Mouse (Mus musculus) cerebellum, postnatal 25 days (tissue): ENCODE measurements at regions not wholly inside any gene's neighbourhood (a gene's known extent, or its start where the extent isn't known, plus 50 kb on each side); places are given as distances from the start of the nearest gene placed in this dataset.
A peak's percentile ranks its signal among the peaks of the same experiment; 100 is the strongest.
"Not testable (repeated sequence)": the region's sequence is repeated elsewhere in the genome, so short reads cannot be mapped to it uniquely, and the experiment has no call there.

Experiments
- DNase-seq, 2 experiments: peaks; one replicate each; pipeline ENCODE4 v3.0.0; 2021; ENCODE audit warnings: mixed read lengths in 2 of 2

DNA sequence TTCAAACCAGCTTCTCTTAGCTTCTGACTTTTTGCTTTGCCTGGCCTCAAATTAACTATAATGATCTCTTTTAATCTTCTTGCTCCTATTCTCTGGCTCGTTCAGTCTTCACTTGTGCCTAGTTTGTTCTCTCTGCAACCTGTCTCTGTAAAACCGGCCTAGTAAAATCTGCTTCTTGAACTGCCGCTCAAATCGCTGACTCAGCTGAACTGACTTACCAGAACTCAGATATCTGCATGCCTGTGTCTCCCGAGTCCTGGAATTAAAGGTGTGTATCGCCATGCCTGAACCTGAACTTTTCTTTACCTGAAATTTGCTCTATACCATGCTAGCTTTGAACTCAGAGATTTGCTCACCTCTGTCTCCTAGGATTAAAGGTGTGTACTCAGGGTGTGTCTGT is 212.2 kb downstream of the Glrx3 start:
- no peak for DNase-seq

DNA sequence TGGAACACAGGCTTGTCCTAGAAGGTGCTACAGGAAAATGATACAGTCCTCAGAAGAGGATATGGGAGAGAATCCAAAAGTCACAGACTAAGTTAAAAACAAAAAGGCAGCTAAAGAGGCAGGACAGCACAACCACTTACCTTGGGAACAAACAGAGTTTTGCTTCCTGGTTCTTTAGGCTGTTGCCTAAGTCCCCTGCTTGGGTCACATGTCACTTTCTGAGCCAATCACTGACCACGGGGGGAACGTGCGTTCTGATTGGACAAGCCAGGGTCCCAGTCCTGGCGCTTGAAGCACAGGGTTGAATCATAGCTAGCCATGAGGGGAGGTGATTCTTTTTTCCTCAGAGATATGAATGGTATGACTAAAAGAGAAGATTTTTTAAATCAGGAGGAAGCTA is 216.4 kb downstream of the Glrx3 start:
- no peak for DNase-seq

DNA sequence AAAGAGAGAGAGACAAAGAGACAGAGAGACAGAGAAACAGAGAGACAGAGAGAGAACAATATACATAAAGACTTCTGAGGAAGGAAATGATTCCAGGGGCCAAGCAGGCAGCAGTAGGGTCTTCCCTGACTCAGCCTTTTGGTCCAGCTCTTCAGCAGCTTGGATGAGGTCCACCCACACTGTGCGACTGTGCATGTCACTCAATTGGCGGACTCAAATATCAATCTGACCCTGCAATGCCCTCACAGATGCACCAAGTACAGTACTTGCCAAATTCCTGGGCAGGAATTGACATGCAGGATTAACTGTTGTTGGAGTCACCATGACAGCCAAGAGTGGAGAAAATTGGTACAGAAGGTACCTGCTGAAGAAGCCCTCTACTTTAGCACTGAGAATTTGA is 229.8 kb downstream of the Glrx3 start:
- DNase-seq, result no peak

DNA sequence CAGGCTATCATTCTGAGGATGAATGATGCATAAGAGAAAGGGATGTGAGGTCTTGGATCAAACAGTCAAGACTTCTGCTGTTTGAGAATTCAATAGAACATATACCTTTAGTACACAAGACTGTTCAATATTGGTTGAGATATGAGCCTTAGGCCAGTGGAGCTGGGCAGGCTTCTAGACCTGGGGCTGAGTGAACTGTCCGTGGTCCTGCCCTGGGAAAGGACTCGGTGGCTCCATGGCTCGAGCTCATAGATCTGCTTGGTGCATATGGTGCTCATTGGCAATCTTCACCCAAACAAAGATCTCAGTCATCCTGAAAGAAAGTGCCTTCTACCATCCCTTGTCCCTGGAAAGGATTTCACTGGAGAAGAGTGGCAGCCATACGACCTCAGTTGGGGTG is 233.7 kb downstream of the Glrx3 start:
- no peak for DNase-seq

DNA sequence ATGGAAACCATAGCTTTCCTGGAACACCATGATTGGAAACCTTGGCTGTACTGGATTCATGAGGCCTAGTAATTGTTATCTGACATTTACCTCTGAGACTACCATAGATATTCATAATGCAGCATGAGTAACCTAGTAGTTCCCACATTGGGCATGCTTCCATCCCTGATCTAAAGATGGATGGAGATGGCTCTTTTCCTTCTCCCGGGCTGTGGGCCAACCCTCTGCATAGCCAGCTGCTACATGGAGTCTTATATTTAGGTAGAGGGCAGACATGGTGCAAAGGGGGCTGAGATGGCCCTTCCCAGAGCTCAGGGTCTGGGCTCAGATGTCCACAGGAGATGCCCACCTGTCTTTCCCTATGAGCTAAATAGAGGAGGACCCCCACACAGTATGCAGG is 237.2 kb downstream of the Glrx3 start:
- peak in 1 of 2 experiments; percentile 9 for DNase-seq

DNA sequence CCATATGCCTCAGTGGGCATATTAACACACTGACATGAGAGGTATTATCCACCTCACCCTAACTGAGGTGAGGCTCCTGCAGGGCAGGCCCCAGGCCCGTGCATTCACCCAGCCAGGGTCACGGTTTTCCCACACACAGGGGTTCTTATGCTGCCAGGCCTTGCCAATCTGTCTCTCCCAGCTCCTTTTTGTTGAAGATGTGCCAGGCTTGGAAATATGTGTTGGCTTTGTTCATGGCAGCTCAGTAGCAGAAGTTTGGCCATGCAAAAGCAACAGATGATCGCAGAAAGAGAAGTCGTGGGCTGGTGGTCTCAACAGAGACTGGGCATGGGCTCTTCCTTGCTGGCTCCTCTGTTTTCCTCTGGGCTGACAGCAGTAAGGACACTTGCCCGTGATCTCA is 238.0 kb downstream of the Glrx3 start:
- no peak for DNase-seq

DNA sequence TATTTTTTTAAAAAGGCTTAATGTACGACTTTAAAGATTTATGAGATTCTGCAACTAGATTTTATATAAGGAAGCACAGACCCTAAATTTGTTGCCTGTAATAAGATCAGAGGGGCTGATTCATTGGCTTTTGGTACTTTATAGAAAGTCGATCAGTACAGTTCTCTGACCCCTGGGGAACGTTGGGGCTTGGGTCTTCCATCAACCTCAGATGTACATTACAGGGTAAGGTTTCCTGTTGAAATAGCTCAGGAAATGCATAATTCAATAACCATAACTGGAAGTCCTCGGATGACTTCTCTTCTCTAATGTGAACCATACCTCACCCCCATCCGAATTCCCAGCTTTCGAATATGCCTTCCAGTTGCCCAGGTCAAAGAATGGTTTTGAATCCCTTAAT is 247.4 kb downstream of the Glrx3 start:
- DNase-seq, result no peak

DNA sequence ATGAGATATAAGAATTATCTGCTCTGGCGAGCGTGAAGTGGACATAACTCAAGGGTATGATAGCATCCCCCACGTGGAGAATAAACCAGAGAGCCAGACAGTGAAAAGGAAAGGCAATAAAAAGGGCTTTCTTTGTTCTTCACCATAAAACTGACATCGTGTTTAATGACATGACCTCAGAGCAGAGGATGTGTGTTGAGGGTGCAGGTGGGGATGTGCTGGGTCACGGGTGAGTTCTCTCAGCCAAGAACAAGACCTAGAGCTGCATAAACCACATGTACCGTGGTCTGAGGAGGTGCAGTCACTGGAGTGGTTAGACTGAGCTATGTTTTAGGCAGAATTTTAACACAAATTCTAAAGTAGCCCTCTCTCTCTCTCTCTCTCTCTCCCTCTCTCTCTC is 247.9 kb downstream of the Glrx3 start:
- no peak for DNase-seq

DNA sequence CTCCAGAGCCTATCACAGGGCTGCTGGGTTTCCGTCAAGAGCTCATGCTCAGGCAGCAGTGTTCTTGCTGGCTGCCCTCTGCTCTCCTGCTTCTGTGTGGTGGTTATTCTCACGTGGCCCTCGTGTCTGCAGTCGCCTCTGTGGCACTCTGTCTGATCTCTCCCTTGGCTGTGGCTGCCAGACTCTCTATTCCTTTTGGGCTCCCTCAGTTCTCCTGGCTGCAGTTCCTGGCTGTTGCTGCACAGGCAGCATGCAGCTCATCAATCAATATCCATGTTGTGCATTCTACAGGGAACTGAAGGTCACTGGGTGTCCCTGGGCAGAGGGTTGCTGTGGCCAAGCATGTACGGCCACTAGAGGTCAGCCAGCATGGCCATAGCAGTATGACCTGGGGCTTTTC is 259.4 kb downstream of the Glrx3 start:
- DNase-seq, result no peak

DNA sequence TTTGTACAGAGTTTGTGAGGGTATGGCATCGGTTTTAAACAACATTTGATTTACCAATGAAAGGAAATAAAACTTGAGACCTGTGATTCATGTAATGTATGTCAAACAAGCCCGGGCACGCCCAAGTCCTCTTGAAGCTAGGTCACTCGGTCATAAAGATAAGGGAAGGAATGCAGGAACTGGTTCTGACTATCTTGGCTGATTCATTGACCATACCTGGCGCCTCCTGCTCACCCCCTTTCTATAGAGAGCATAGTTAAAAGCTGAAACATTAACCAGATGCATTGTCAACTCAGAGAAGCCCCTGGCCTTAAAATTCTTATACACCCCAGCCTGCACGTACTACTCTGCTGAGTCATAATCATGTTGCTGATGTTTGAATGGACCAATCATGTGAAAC is 261.1 kb downstream of the Glrx3 start:
- not testable (repeated sequence) for DNase-seq

DNA sequence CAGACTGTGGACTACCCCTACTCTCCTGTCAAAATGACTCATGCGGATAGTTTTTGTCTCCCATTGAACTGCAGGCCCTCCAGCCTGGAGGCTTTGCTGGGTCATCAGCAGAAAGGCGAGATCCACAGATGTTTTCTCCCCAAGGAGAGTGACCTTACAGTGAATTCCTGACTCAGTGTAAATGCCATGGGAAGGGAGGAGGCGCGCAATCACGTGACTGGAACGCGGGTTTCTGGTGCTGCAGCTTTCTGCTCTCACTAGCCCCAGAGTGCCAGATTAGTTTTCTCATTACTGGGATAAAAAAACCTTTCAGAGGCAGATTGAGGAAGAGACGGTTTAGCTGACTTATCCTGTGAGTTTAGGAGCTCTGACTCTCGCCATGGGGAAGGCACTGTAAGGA is 275.4 kb downstream of the Glrx3 start:
- no peak for DNase-seq

DNA sequence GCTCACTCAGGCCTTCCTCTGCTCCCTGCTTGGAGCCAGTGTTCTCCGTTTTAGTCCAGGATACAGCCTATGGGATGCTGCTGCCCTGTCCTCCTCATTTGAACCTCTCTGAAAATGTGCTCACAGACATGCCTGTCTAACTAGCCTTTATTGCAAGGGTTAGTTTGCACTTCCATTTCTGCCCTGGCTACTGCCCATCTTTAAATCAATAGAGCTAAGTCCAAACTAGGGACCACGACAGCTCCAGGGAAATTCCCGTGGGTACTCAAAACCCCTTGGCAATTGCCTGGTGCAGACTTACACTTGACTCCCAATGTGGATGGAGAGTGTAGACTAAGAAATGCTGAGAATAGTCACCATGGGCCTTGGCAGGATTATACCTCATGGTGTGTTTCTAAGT is 276.4 kb downstream of the Glrx3 start:
- no peak for DNase-seq

DNA sequence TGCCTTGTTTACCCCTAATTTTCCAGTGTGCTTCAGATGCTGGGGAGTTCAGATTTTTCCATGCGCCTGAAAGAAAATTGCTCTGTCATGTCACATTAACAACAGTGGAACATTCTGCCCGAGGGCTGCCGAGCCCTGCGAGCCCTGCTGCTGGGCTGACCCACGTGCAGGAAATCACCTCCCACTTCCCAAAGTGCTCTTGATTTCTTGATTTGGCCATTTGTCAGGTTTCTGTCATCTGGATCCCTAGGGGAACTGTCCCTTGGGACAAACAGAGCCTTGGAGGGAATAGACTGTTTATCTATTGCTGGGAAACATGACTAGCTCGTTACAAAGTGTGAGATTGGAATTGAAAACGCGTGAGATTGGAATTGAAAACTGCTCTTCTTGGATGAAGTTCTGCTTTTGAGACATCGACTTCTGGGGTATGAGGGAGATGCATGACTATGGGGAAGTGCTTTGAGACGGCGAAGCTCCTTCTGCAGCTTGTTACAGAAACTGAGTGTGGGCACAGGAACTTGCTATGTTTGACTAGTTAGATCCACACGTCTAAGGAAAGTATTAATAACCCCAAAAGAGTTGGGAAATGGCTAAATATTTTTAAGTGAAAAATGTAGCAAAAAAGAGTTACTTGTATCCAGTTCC is 277.0 kb downstream of the Glrx3 start:
- no peak for DNase-seq

DNA sequence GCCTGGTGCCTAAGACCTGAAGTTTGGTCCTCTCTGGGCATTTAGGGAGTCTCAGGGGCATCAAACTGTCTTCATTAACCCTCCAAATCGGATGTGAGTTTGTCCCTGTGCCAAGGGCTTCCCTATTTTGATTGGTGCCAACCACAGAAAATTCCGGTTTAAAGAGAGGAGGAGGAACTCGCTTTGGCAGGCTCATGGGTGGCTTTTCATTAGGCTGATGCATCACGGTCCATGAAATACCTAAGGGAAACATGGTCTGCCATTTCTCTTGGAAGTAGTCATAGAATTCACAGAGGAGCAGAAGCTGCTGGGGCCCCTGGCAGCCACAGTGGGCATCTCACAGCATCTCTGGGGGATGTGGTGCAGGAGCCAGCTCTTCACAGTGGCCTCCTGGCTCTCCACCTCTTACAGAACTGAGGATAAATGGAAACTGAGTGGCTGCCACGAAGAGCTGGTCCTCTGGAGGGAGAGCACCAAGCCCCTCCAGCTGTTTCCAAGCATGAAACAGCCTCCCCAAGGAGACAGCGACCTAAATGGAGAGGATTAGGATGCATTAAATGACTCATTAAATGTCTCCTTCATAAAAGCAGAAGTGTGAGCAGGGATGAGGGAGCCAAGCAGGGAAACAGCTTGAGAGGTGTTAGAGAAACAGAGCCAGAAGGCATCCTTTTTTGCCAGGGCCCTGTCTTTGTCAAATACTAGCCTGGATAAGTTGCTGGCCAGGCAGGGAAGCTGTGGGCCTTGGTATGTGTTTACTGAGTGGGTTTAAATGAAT is 277.9 kb downstream of the Glrx3 start:
- DNase-seq, result no peak

DNA sequence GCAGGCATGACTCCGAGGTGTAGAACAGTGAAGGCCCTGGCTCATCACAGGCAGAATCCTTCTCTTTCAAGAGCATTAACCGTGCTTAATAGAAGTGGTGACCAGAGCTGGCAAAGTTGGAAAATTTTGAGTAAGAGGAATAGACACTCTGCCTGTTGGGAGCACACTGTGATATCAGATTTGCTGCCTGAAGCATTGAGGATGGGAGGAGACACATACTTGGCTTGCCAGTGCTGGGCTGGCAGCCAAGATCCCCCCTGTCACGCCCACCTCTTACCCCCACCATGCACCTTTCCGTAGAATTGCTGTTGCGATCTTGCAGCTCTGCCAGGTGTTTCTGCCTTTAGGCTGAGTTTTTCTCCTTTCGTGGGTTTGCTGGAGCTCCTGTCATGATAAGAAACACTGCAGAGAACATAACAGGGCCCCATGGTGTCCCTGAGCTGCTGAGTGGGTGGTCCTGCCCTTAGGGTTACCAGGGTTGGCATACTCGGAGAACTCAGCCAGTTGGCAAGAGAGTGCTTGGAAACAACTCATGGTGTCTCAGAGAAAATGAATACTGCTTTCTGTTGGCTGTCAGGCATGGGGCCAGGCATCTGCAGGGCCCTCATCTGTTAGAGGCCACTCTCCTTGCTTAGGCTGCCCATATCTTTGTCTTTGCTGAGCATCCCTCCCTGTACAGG is 286.1 kb downstream of the Glrx3 start:
- DNase-seq, result peak in 1 of 2 experiments; percentile 20

DNA sequence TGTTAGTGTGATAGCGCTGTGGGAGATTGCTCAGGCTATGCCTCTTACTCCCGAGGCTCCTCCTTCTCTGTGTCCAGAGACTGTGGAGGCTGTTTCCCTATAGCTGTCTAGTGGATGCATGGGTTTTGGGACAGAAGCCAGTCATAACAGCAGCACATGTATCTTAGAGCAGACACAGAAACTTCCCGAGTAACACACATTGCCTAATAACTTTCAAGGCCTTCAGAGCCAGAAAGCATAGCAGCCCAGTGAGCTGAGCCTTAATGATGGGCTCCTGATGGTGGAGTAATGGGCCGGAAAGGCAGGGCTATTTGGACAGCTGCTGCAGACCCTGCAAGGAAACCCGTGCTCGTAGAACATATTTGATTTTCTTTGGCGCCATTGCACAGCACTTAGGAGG is 288.6 kb downstream of the Glrx3 start:
- DNase-seq, result no peak

DNA sequence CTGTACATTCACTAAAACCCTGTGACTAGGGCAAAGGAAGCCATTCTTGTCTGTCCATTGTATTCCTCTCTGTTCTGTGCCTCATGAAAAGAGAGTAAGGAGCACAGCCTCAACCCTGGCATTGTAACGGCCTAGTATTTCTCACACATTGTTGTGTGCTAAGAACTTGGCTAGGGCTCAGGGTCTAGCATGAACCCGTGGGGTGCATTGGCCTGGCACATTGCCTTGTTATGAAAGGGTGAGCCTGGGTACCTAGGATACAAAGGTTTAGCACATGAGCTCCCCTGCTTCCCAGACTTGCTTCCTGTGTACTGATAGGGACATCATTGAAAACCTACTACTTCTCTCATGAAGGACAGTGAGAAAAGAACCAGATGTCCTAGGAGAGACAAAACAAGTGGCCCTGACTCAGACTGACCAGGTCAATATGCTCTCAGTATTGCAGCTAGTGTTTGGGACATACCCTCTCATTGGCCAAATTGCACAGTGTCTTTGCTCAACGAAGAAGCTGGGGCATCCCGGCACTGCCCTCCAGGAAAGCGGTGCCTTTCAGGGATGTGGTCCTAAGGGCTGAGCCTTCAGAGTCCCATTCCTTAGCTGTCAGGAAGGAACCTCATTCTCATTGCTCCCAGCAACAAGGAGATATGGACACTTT is 298.6 kb downstream of the Glrx3 start:
- DNase-seq, result peak in 1 of 2 experiments; percentile 13

DNA sequence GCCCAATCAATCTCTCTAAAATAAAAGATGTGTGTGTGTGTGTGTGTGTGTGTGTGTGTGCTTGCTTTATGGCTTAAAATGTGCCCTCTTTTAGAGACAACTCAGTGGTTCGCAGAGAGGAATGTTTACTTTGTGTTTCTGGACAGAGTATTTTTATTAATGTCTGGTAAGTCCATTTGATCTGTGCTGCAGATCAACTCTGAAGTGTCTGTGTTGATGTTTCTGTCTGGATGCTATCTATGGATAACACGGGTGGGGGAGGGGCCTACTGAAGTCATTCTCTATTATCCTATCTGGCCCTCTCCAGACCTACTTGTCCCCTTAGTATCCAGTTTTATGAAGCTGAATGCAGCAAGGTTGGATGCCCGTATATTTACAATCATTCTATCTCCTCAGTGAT is 304.3 kb downstream of the Glrx3 start:
- no peak for DNase-seq

DNA sequence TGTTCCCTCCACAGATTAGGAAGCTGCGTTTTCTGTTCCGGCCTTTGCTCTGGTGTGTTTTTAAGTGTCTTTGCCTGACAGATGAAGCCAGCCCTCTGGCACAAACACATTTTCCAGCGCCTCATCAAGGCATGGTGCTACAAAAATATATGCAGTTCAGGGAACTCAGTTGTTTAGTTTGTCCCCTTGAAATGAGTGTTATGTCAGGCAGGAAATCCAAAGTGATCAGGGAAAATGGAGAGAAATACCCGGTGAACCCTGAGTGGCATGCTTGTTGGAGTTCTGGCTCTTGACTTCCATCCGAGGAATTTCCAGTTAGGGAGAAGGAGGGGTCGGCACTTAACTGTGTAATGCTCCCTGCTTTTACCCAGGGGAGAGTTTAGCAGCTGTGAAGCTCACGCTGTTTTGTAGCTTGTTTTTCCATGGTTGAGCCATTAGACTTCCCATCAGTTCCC is 304.9 kb downstream of the Glrx3 start:
- no peak for DNase-seq

DNA sequence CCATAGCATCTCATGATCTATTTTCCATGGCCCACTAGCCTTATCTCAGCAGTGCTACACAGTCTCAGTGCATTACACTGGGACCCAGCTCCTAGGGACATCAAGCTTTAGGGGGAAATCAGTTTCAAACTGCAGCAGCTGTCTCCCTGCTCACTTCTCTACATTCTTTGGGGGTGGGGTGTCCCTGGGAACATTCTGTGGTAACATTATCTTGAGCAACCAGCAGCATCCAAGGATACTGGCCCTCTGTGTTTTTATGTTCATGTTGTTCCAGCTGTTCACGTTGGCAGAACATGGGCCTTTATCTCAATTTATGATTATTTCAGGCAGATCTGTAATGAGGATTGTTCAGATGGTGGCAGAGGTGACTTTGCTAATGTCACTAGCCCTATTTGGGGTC is 308.2 kb downstream of the Glrx3 start:
- DNase-seq, result no peak

DNA sequence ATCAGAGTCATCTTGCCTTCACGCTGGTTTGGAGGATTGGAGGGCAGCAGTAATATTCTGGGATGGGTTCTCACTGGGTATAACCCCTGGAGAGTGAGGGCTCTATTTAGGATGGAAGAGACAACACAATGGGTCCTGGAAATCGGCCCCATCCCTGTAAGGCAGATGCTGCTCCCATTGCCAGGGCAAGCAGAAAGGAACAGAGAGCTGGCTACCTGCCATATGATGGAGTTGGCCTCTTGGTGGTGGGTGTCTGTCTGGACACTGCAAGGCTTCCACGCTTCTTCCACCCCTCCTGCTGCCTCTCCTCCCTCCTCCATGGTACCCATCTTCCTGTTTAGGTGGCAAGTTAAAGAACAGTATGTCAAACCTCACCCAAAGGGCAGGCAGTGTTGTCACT is 308.6 kb downstream of the Glrx3 start:
- no peak for DNase-seq

DNA sequence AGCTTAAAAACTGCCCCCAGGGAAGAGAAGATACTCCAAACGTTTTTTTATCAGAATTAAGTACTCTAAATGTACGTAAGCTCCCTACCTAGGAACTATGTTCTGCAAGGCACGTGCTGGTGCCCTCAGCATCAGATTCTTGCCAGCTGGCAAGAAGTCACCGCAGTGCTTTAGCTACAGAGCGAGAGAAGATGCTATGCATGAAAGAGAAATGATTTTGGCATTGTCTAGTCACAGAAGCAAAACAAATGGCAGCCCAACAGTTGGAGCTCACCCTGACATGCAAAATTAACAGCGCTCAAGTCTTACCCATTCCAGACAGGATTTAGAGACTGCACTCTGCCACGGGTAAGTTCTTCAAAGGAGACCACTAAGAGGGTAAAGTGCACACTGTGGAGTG is 311.5 kb downstream of the Glrx3 start:
- peak; percentile 10 to 26 for DNase-seq

DNA sequence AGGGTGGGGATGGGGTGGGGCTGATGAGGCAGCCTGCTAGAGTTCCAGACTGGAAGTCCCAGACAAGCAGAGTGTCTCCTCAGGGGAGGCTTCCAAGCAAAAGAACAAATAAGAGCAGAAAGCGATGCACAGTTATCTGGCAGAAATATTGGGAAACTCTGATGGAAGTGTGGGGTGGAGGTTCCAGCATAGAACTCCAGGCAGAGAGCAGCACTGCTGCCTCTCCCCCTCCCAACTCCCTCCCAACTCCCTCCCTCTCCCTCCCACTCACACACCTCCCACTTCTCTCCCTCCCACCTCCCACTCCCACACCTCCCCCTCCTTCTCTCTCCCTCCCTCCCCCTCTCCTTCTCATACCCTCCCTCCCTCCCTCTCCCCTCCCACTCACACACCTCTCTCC is 313.3 kb downstream of the Glrx3 start:
- DNase-seq, result no peak
